Mouse (Mus musculus) liver, embryonic 14.5 days (tissue): ENCODE results near the gene Zc3h12c. TPM values are rescaled to one million over a fixed set of nuclear protein-coding genes. Genes with fewer than 3 reads are reported as not detected.

Source experiments
- ATAC-seq: fragments of 200-750 bp; cut with Nextera tagmentation; 2 replicates; pipeline ENCODE4 v1.8.0; 2017; ENCODE audit warnings: moderate number of reproducible peaks, mild to moderate bottlenecking, moderate library complexity; ENCODE audit not compliant: insufficient read depth
- DNase-seq, 3 experiments: peaks; one replicate each; pipeline ENCODE4 v3.0.0-alpha.2; 2012 to 2013; ENCODE audit warnings: low read depth in 3 of 3, low spot score in 3 of 3
- H3K27ac ChIP-seq: fragments of 300-500 bp; sonication (generic); 2 replicates; pipeline ENCODE4 v1.5.1; 2014; ENCODE audit warnings: moderate library complexity, mild to moderate bottlenecking, control low read depth, inconsistent platforms
- H3K27me3 ChIP-seq: fragments of 300-500 bp; sonication (generic); 2 replicates; pipeline ENCODE4 v1.6.1; 2014; ENCODE audit warnings: mild to moderate bottlenecking, low read length, moderate library complexity; ENCODE audit not compliant: control insufficient read depth, insufficient read depth
- H3K36me3 ChIP-seq: fragments of 300-500 bp; sonication (generic); replicated peaks from 2 replicates; pipeline ENCODE4 v1.6.1; 2014; ENCODE audit warnings: low read depth; ENCODE audit not compliant: control insufficient read depth, insufficient read depth
- H3K4me1 ChIP-seq, 2 experiments: fragments of 200-500 bp in 1 of 2; fragments of 300-500 bp in 1 of 2; sonication (generic) in 1 of 2; replicated peaks; 2 replicates each; pipeline ENCODE4 v1.6.1; 2012 to 2014; ENCODE audit warnings: antibody characterized with exemption in 1 of 2, inconsistent platforms in 1 of 2, low read length in 1 of 2; ENCODE audit not compliant: control insufficient read depth in 2 of 2, insufficient read depth in 2 of 2
- H3K4me2 ChIP-seq: fragments of 300-500 bp; sonication (generic); 2 replicates; pipeline ENCODE4 v1.6.1; 2014; ENCODE audit warnings: low read depth, mild to moderate bottlenecking, control low read depth, moderate library complexity
- H3K4me3 ChIP-seq, 2 experiments: fragments of 200-500 bp in 1 of 2; fragments of 300-500 bp in 1 of 2; sonication (generic) in 1 of 2; 2 replicates each; pipeline ENCODE4 v1.5.1; 2012 to 2014; ENCODE audit warnings: low read depth in 2 of 2, low read length in 2 of 2, mild to moderate bottlenecking in 2 of 2, control low read depth in 1 of 2, inconsistent platforms in 1 of 2, moderate library complexity in 1 of 2; ENCODE audit not compliant: insufficient read depth in 1 of 2
- H3K9ac ChIP-seq: fragments of 300-500 bp; sonication (generic); replicated peaks from 2 replicates; pipeline ENCODE4 v1.6.1; 2014; ENCODE audit warnings: mild to moderate bottlenecking, control low read depth, moderate library complexity
- H3K9me3 ChIP-seq: fragments of 300-500 bp; sonication (generic); 2 replicates; pipeline ENCODE4 v1.6.1; 2016; ENCODE audit warnings: low read length, mixed read lengths; ENCODE audit not compliant: control insufficient read depth
- CTCF ChIP-seq: IDR thresholded peaks from 2 replicates; pipeline ENCODE4 v1.5.1; 2016; ENCODE audit warnings: antibody characterized with exemption, low read depth, control low read depth
- EP300 ChIP-seq: IDR thresholded peaks from 2 replicates; pipeline ENCODE4 v1.6.1; 2016; ENCODE audit warnings: antibody characterized with exemption, low read depth
- WGBS: fragments of 180-500 bp; shearing (Covaris S2); extraction: QIAGEN DNeasy Blood & Tissue Kit; methylation state at CpG from one replicate; pipeline ENCODE4 v1.1.7; 2014; ENCODE audit not compliant: insufficient replicate concordance; 5-methylcytosine and 5-hydroxymethylcytosine counted together
- polyA plus RNA-seq, 2 experiments: library from polyadenylated mRNA; depleted of rRNA in 1 of 2; stranded (reverse) in 1 of 2; unstranded in 1 of 2; fragments of >200 nt; fragmentation: Nextera tagmentation in 1 of 2; extraction: Ambion mirVana in 1 of 2; gene quantifications; 2 replicates each; pipeline versions ENCODE4 v1.2.1 to v1.2.3; 2012 to 2014

The Zc3h12c gene
- polyA plus RNA-seq, 2 experiments = 0.38 to 0.53 TPM

DNA sequence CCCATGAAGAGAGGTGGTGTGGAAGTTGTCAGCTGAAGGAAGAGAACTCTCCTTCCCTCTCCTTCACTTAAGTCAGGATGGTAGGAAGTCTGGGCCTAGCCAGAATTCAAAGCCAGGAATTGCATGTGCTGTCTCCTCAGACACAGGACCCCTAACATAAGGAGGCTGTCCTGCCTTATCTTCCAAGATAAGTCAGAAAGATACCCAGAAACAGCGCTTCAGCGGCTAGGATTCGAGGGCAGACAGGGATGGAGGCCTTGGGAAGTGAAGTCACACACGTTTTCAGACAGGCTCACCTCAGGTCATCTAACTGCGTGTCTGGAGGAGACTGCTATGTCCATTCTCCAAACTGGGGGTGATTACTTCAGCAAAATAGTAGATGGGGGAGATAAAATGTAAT, 74.4 kb downstream of the Zc3h12c start:
- H3K4me1 ChIP-seq = peaks cover 0 to 8% of the 10 kb centered on the region in 2 experiments; a peak in 2 of 4 replicates
- H3K27me3 ChIP-seq = no peaks in the 10 kb centered on the region
- no peaks in the 10 kb centered on the region for H3K9me3 ChIP-seq
- ATAC-seq (no peak), DNase-seq (no peak)
- H3K9ac ChIP-seq = no peak overlapping the region
- H3K36me3 ChIP-seq = no peaks in the 10 kb centered on the region
- no peak overlapping the region for H3K4me3 ChIP-seq
- WGBS = 62% methylated on average over 5 of the region's 5 CpGs
- TF ChIP-seq EP300 (no peak), CTCF (no peak)
- no peak overlapping the region for H3K27ac ChIP-seq
- no peak overlapping the region for H3K4me2 ChIP-seq

DNA sequence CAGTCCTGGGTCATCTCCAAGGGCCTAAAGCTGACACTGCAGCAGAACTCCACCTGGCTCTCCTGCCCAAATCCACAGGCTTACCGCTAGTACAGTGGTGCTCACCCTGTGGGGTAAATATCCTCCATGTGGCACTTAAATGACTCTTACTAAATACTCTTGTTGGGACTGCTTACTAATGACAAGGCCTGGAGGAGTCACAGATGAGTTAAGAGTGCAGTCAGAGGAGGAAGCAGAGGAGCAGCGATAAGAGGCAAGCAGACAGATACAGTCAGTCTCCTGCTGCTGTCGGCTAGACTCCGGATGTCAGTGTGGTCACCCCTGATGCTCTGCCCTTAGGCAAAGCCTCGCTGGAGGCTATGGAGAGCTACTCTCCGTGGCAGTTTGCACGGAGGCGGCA, 75.3 kb downstream of the Zc3h12c start:
- TF ChIP-seq EP300 (no peak), CTCF (no peak)
- Histone ChIP-seq H3K27me3 (no peaks in the 10 kb centered on the region), H3K4me3 (no peak overlapping the region), H3K9ac (no peak overlapping the region), H3K9me3 (no peaks in the 10 kb centered on the region), H3K27ac (no peak overlapping the region), H3K36me3 (no peaks in the 10 kb centered on the region), H3K4me1 (peaks cover 0 to 6% of the 10 kb centered on the region in 2 experiments; a peak in 2 of 4 replicates), H3K4me2 (no peak overlapping the region)
- DNase-seq (no peak), ATAC-seq (peak; percentile 62; the same call in 1 of the 2 replicates)
- 22% methylated on average over 8 of the region's 8 CpGs for WGBS

DNA sequence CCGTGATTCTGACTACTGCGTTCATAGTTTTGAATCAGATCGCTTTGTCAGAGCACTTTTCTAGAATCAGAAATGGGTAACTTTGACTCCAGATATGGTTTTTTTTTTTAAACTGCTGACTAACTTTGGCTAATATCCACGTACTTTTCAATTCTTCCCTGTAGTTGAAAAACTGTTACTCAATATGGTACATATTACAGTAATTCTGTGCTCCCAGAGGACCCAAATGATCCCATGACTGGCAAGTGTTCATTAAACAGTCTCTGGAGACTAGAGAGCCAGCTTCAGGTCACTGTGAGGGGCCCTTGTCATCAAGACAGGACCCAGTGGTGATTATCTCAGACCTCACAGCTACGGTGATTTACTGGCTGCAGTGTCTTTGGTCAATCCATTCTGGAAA, 76.1 kb downstream of the Zc3h12c start:
- TF ChIP-seq CTCF (no peak), EP300 (no peak)
- Histone ChIP-seq H3K9ac (no peak overlapping the region), H3K27me3 (no peaks in the 10 kb centered on the region), H3K9me3 (no peaks in the 10 kb centered on the region), H3K4me2 (no peak overlapping the region), H3K36me3 (peaks cover 7% of the 10 kb centered on the region), H3K4me1 (peaks cover 0 to 6% of the 10 kb centered on the region in 2 experiments; a peak in 2 of 4 replicates), H3K4me3 (no peak overlapping the region), H3K27ac (no peak overlapping the region)
- 64% methylated on average over 5 of the region's 5 CpGs for WGBS
- no peak for ATAC-seq
- DNase-seq = no peak

DNA sequence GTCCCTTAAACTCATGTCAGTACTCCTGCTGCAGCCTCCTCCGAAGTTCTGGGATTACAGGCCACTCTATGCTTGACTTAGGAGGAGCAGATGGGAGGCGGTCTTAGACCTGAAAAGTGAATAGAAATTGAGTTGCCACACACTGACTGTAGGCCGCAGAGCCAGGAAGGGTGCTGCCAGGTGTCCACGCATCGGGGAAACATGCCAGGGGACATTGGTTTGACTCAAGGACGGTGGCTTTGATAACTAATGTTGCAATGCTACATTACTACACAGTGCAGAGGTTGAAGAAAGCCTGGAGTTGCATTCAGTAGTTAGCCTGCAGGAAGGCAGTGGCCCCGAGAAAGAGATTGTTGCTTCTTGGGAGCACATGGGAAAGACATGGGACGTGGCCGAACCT, 76.6 kb downstream of the Zc3h12c start:
- DNase-seq = no peak
- no peak overlapping the region for H3K4me2 ChIP-seq
- peaks cover 13% of the 10 kb centered on the region for H3K36me3 ChIP-seq
- no peaks in the 10 kb centered on the region for H3K27me3 ChIP-seq
- peaks cover 0 to 6% of the 10 kb centered on the region in 2 experiments; a peak in 2 of 4 replicates for H3K4me1 ChIP-seq
- H3K4me3 ChIP-seq = no peak overlapping the region
- no peaks in the 10 kb centered on the region for H3K9me3 ChIP-seq
- 76% methylated on average over 9 of the region's 9 CpGs for WGBS
- H3K9ac ChIP-seq = no peak overlapping the region
- TF ChIP-seq EP300 (no peak), CTCF (no peak)
- ATAC-seq = no peak
- no peak overlapping the region for H3K27ac ChIP-seq

DNA sequence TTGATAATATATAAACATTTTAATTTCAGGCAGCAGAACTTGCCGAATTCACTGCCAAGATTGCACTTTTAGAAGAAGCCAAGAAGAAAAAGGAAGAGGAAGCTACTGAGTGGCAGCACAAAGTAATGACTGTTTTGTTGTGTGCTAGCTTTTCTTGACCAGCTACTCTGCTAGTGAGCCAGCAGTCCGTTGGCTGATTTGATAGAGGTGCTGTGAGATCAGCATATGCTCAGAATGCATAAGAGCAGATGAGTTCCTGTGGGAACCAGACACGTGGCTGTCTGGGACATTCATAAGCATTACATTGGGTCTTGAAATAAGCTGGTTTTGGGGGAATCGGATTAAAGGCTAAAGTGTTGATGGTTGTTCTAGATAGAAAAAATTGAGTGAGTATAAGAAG, 86.0 kb downstream of the Zc3h12c start:
- 75% methylated on average over 4 of the region's 4 CpGs for WGBS
- no peak for ATAC-seq
- Histone ChIP-seq H3K4me2 (no peak overlapping the region), H3K4me3 (no peak overlapping the region), H3K36me3 (peaks cover 38% of the 10 kb centered on the region), H3K9ac (no peak overlapping the region), H3K27ac (no peak overlapping the region), H3K27me3 (no peaks in the 10 kb centered on the region), H3K4me1 (no peaks in the 10 kb centered on the region), H3K9me3 (no peaks in the 10 kb centered on the region)
- no peak for TF ChIP-seq EP300
- TF ChIP-seq CTCF = no peak
- DNase-seq = no peak
